Mouse (Mus musculus) layer of hippocampus, adult 8-10 months (tissue): ENCODE results near the gene BC005624. TPM values are rescaled to one million over a fixed set of nuclear protein-coding genes. Genes with fewer than 3 reads are reported as not detected.
A peak's percentile ranks its signal among the peaks of the same experiment; 100 is the strongest.

Experiments used
- DNase-seq, 2 experiments: peaks; one replicate each; pipeline ENCODE4 v3.0.0; 2022; ENCODE audit warnings: low spot score in 2 of 2
- total RNA-seq, 4 experiments: library from RNA; stranded (reverse); gene quantifications; 2 replicates each; pipeline ENCODE4 v1.2.4; 2022

The BC005624 gene
- total RNA-seq = 10 to 100 TPM; 66.5 to 72.2 (median 67.0) TPM

DNA sequence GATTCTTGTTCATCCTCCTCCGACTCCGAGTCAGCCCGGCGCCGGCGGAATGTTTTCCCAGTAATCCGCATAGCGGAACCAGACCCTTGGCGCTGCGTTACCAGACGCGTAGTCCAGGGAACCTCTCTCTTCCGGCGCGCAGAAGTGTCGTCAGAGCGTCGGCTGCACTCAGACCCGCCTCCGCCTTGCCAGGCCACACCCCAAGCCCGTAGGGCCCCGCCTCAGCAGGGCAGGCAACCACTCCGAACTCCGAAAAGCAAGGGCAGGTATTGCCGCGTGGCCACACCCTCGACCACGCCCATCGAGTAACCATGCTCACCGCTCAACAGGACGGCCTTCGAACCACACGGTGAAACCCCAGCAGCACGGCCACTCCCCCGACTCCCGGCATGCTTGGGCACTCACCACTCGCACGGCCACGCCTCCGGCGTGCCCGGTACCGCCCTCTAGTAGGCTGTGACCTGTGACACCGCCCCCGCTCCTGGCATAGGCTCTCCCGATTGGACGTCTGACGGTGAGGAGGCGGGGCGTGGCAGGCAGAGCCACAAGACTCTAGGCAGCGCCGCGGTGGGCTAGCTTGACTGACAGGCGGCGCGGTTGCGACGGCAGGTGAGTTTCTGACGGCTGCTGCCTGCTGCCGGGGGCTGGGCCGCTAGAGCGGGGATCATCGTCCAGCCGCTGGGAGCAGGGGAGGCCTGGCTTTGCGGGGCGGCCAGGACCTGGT, at the start of gene BC005624, which contains the start of gene Usp20:
TSS of gene BC005624 (minus strand) at position 412 of the 724 bp plus-strand sequence.
TSS of gene Usp20 (plus strand) at position 490 of the 724 bp plus-strand sequence.
- peak; percentile 99 for DNase-seq

DNA sequence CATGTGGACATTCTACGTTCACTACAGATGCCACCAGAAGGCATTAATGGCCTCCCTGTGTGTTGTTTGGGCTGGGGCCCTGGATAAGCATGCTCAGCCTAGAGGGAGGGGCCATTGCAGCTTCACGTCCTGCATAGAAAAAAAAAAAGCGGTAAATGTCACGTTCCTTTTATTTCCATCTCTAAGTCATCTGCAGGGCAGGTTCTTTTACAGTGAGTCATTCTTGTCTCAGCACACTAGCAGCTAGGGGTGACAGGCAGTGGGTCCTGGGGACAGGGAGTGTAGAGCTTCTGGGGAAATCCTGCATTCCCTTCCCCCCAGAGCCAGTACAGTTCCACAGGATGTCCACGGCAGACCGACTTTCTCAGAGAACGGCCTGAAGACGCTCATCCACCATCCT, 44.6 kb upstream of the BC005624 start:
- DNase-seq = no peak

DNA sequence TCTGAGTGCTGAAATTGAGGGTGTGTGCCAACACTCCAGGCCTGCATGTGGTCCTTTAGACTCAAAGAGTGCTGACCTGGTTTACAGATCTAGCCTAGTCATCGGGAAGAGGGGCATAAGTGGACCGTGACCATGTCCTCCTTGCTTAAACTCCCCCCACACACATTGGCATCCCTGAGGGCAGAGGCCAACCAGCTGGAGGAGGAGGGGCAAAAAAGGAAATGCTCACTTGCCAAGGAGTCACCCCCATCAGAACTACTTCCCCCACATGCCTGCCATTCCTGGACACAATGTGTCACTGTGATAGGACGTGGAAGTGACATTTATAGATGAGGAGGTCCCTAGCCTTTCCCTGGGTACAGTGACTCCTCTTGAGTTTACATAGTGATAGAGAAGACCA, 43.5 kb upstream of the BC005624 start:
- no peak for DNase-seq

DNA sequence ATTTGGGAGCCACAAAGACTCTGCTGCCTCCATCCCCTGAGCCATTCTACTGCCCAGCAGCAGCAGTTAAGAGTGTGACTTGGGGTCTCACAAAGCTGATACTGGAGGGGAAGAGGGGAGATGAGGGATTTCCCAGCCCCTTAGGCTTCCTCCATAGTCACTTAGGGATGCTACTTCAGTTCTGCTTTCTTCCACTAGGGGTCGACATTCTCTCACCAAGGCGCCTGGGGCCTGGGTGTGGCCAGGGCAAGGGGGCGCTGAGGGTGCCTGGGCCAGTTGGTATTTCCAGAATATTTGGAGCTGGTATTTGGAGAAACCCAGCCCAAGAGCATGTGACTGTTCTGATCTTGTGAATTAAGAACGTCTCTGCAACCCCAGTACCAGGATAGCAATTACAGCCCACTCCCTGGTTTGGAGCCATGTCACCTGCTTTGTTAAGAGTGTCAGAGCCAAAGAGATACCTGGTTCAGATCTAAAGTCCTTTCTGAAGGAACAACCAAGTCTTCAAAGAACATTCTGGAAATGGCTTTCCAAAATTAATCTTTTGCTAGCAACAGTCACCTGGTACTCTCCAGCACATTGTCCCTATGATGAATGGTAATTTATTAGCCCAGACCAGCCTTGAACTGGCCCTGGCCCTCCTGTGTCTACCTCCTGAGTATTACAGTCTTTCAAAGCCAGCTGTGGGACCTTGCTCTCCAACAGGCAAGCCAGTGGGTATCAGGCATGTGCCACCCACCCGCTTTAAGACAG, 42.8 kb upstream of the BC005624 start:
- peak in 1 of 2 experiments; percentile 51 for DNase-seq

DNA sequence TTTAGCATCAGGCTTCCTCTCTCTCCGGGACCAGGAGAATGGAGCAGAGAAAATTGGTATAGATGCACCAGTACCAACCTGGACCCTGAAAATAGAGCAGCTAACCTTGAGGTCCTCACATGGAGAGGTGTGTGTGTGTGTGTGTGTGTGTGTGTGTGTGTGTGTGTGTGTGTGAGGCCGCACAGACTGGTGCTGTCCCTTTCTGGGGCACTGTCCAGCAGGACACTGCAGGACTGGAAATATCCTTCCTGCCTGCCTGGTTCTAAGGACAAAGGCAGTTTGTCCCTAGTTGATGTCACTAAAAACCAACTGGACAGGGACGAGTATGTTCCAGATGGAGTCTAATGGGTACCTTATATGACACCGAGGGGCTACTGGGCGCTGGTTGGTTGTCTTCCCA, 41.9 kb upstream of the BC005624 start:
- no peak for DNase-seq

DNA sequence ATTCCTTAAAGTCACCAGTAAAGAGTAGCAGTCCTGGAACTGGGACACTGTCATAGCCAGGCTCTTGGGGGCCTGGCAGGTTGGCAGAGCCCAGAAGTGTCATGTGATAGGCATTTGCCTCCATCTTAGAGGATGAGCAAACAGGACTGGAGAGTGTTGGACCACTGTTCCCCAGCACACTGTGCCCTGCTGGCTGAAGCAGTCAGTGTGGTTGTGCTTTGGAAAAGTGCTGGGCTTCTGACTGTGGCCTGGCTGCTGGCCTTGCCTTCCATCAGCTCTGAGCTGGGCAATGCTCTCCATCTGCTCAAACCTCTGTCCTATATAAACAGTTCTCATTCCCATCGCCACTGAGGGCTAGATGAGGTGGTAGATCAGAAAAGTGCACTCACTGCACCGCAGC, 38.2 kb upstream of the BC005624 start:
- DNase-seq = no peak

DNA sequence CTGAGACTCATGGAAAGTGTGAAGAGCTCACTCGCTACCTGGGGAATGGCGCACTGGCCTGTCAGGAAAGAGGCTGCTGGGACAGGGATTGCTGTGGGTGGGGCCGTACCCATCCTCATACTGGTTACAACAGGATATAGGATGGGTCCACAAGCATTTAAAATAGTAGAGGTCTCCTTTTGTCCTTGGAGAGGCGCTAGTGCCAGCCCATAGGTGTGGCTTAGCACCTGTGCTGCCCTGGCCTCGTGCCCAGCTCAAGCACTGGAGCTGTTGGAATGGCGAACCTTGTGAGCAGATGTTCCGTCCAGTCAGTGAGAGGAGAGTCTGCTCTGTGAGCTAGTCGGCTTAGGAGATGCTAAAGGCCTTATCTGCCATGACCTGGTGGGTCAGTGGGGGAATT, 37.0 kb upstream of the BC005624 start:
- no peak for DNase-seq

DNA sequence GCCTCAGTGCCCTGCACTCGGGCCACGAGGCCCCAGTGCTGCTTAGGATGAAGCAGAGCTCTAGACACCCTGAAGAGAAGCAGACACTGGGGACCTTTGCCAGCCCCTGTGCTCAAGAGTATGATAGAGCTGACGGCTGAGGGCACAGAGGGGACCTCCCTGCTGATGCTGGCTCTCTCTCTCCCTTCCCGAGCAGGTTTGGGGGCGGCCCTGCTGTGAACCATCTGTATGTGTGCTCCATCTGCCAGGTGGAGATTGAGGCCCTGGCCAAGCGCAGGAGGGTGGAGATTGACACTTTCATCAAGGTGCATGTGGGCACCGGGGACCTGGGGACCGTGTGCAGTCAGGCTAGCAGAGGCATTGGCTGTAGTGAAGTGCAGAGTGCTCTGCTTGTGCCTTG, 36.5 kb upstream of the BC005624 start:
- no peak for DNase-seq

DNA sequence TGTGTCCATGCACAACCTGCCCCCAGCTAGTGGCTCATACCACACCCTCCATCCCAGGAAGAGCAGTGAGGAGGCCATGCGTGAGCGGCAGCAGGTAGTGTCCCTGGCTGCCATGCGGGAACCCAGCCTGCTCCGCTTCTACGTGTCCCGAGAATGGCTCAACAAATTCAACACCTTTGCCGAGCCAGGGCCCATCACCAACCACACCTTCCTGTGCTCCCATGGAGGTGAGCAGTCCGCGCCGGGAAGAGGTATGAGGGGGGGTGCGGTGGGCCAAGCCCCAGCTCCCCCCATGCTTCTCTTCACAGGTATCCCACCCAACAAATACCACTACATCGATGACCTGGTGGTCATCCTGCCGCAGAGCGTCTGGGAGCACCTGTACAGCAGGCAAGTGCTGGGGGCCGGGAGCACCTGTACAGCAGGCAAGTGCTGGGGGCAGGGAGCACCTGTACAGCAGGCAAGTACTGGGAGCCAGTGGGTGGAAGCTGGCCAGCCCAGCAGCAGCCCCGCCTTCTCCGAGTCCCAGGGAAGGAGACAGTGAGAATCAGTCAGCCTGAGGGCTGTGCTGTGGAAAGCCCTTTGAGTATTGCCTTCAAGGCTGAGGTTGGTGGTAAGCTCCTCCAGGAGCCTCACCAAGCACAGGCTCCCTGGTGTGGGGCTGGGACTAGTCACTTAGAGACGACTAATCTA, 35.8 kb upstream of the BC005624 start:
- DNase-seq = no peak

DNA sequence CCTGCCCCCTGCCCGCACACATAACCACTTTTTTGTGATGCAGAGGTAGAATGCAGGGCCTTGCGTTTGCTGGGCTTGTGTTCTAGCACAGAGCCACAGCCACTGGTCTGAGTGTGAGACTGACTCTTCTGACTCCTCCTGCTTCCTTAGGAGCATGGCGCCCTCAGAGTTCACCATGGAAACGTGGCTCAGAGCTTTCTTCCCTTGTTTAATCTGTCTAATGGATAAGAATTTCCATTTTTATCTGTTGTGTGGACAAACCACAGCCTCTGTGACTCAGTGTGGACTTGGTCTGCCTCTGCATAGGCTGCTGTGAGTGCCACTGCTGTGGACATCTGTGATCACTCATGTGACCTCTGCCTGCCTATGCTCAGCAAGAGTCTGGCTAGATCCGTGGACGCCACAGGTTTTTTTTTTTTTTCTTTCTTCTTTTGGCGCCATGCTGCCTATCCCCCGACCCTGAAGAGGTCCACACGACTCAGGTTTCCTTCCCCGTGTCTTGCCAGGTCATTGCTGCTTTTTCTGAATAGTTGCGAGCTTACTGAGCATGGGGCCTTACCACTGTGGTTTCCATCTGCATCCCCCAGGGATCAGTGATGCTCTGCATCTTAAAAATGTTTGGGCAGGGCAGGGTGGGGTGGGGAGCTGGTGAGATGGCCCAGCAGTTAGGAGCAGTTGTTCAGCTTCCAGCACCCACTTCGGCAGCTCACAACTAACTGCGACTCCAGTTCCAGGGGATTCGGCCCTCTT, 31.5 kb upstream of the BC005624 start:
- DNase-seq = no peak

DNA sequence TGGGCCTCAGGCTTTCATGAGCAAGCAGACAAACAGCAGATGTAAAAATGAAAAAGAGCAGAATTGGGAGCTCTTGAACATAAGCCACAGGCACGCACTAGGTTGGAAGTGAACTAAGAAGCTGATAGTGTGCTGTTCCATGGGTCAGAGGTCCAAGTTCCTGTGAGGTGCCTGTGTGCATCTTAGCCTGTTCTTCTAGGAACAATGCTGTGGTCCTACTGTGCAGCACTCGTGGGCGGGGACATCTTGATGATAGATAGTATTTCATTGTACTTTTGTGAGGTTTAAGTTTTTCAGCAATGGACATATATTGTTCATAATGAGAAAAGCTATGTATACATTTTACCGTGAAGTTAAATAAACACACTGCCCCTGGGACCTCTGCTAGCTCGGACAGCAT, 25.2 kb upstream of the BC005624 start:
- DNase-seq = no peak

DNA sequence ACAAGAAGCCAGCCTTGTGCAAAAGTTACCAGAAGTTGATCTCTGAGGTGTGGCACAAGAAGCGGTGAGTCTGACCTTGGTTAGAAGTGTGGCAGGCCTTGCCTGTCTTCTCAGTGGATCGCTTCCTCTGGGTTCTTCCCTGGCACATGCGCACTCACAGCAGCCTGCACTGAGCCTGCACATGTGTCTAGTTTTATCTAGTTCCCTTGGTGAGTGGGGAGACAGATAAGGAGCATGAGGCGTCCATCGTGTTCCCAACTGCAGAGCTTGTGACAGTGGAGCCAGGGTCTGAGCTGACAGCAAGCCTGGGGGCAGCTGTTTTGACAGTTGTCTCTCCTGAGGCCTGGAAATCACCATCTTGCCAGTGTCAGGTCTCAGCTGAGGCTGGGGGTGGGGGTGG, 24.4 kb upstream of the BC005624 start:
- no peak for DNase-seq

DNA sequence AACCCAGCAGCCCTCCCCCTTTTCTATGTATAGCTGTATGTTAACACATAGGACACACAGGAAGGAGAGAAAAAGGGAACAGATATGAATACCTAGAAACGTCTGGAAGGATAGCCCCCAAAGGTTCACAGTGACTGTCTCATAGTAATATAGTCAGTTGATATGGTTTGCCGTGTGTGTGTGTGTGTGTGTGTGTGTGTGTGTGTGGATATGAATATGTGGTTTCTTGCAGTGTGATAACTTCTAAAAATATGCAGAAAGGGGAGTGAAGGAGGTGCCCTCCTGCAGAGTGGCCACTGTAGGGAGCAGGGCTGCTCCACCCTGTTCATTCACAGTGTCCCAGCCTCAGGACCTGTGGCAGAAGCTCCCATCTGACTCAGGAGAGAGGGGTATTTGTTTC, 23.5 kb upstream of the BC005624 start:
- DNase-seq = no peak

DNA sequence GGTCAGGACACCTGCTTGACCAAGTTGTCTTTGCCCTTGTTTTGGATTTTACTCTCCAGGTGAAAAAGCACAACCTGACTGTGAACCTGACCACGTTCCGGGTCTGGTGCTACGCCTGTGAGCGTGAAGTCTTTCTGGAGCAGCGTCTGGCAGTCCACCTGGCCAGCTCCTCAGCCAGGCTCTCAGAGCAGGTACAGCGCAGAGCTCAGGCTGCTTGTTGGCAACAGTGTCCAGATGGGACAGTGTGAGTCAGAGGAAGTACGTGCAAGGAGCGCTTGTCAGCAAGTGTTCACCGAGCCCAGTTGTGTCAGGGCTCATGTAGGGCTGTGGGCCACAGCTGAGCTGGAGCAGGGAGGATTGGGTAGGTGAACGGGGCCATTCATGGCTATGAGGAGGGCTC, 20.9 kb upstream of the BC005624 start:
- no peak for DNase-seq

DNA sequence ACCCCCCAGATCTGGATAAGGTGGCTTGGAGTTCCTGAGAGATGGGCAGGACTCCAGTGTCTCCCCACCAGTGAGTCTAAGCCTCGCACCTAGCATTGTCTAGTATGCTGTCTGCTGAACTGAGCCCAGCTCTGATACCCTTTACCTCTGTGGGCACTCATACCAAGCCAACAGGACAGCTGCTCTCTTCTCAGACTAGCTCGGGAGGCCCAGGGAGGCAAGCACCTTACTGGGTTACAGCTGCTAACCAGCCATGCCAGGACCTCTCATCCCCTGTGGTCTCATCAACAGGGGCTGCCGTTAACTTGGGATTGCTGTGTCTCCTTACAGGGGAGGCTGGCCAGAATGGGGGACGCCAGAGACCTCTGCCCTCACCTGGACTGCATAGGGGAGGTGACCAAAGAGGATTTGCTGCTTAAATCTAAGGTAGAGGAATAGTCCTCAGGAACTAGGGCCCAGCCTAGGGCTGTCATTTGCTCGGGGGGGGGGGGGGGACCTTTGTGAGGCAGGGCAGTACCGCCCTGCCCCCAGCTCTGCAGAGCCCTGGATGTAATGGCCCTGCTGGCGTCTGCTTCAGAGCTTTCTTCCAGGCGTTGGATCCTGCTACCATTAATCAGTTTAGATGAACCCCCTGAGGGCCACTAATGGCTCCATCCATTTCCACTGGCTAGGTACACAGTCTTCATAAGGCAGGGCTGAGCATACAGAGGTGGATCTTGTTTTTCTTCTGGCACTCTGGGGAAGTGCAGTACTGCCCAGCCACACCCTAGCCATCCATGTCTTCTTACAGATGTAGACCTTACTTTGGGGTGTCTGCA, 16.7 kb upstream of the BC005624 start:
- no peak for DNase-seq

DNA sequence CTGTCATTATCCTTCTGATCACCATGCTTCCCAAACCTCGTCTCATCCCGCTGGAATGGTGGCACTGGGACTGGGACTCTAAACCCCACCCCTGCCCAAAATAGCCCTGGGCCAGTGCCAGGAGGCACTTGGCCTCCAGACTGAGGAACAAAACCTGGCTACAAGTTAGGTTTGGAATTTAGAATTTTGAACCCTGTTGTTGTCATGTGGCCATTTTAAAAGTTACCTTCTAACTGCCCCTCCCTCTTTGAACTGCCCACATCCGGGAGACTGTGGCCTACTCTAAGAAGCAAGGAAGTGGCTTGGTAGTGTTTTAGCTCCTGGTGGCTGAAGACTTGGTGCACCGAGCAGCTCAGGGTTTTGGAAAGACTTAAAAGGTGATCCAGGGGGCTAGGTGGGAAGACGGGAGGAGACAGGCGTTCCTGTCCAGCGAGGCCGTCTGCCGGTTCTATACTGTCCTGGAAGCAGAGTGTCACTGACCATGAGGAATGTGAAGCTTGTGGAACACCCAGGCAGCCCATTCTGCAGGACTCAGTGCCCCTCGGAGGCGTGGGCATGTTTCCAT, 13.5 kb upstream of the BC005624 start:
- no peak for DNase-seq

DNA sequence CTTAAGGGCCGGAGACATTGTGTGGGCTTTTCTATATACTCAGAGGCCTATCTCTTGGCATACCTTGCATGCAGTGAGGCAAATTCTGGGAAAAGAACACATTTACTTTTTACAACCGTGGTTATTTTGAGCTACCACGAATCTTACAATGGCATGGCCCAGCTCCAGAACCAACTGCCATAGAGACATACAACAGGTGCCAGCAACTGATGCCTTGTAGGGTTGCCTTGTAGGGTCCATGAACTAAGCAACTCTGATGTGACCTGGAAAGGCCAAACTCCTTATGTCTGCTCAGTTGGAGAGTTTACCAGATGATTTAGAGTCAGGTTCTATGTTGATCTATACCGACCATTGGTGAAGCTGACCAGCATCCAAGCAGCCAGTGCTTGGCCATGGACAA, 12.9 kb upstream of the BC005624 start:
- no peak for DNase-seq

DNA sequence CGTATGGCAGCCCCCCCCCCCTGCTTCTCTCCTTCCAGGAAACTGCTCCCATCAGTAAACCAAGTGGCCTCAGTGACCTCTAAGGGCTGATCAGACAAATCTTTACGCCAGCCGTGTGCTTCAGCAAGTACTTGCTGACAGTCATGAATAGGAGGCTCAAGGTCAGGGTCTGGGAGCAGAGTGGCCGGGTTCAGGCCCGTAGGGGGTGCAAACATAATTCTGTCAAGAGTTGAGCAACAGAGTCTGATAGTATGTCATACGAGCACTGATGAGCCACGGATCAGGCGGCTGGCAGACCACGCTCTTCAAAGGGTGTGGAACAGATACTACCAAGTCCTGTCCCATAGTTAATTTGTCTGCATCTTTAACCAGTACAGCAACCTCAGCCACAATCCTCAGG, 8.2 kb upstream of the BC005624 start:
- no peak for DNase-seq

DNA sequence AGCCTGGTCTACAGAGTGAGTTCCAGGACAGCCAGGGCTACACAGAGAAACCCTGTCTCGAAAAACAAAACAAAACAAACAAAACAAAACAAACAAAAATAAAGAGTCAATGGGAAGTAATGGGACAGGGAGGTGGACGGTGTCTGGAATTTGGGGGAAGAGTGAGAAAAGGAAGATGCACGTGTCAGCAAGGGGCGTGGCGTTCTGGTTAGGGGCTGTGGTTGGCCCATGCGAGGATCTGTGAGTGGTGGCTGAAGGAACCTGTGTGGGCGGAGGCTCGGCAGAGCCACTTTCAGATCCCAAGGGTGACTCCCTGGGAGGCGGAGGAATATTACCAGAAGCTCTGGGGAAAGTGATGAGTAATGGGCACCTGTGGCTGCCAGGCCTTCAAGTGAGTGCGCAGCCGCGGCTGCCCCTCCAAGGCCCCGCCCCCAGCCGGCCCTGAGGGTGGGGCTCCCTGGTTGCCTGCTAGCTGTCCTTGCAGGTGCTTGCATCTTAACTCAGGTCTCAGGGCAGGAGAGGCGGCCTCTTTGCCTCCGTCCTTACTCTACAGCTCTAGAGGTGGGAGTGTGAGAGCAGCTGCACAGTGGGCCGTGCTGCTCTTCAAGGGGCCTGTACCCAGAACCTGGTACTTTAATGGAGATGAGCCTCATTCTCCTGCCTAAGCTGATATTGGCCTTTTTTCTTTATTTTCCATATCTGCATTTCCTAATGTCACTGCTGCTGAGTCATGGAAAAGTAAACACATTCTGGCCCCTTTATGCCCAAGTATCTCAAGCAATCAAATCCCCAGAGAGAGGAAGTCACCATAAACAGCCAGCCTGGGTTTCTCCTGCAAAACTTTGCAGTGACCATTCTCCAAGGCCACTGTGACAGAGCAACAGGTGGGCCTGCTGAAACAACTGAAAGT, 3.4 kb upstream of the BC005624 start:
- DNase-seq = no peak
